Mouse (Mus musculus) intestine, postnatal 0 days (tissue): Measurements from ENCODE around the gene Gm45234. TPM values are rescaled to one million over a fixed set of nuclear protein-coding genes. Genes with fewer than 3 reads are reported as not detected.
"Not testable (repeated sequence)": the region's sequence is repeated elsewhere in the genome, so short reads cannot be mapped to it uniquely, and the experiment has no call there.

ENCODE experiments used
- ATAC-seq: fragments of 200-750 bp; cut with Nextera tagmentation; 2 replicates; pipeline ENCODE4 v1.8.0; 2017; ENCODE audit warnings: mild to moderate bottlenecking, moderate TSS enrichment, moderate library complexity
- H3K27ac ChIP-seq: fragments of 300-500 bp; sonication (generic); 2 replicates; pipeline ENCODE4 v1.5.1; 2014; ENCODE audit warnings: mild to moderate bottlenecking, low read depth, low read length, moderate library complexity
- H3K27me3 ChIP-seq: fragments of 300-500 bp; sonication (generic); replicated peaks from 2 replicates; pipeline ENCODE4 v1.6.1; 2014; ENCODE audit warnings: low read length, mixed read lengths; ENCODE audit not compliant: control insufficient read depth, insufficient read depth
- H3K36me3 ChIP-seq: fragments of 300-500 bp; sonication (generic); 2 replicates; pipeline ENCODE4 v1.6.1; 2014; ENCODE audit warnings: mild to moderate bottlenecking, moderate library complexity; ENCODE audit not compliant: control insufficient read depth, insufficient read depth
- H3K4me1 ChIP-seq: fragments of 300-500 bp; sonication (generic); replicated peaks from 2 replicates; pipeline ENCODE4 v1.6.1; 2014; ENCODE audit warnings: antibody characterized with exemption, low read length, mixed read lengths; ENCODE audit not compliant: control insufficient read depth, insufficient read depth
- H3K4me2 ChIP-seq: fragments of 300-500 bp; sonication (generic); replicated peaks from 2 replicates; pipeline ENCODE4 v1.6.1; 2014; ENCODE audit warnings: low read depth, mild to moderate bottlenecking, moderate library complexity
- H3K4me3 ChIP-seq: fragments of 300-500 bp; sonication (generic); 2 replicates; pipeline ENCODE4 v1.5.1; 2014; ENCODE audit warnings: low read depth, low read length
- H3K9ac ChIP-seq: fragments of 300-500 bp; sonication (generic); 2 replicates; pipeline ENCODE4 v1.6.1; 2014; ENCODE audit warnings: mild to moderate bottlenecking, low read depth, low read length
- H3K9me3 ChIP-seq: fragments of 300-500 bp; sonication (generic); 2 replicates; pipeline ENCODE4 v1.6.1; 2016; ENCODE audit warnings: mixed run types; ENCODE audit not compliant: control insufficient read depth
- CTCF ChIP-seq: sonication (generic); IDR thresholded peaks from 2 replicates; pipeline ENCODE4 v1.5.1; 2016; ENCODE audit warnings: low read depth, mild to moderate bottlenecking, control low read depth, antibody characterized with exemption, moderate library complexity
- WGBS: fragments of 180-500 bp; shearing (Covaris S2); extraction: QIAGEN DNeasy Blood & Tissue Kit; methylation state at CpG from one replicate; pipeline ENCODE4 v1.1.7; 2014; 5-methylcytosine and 5-hydroxymethylcytosine counted together
- polyA plus RNA-seq: library from polyadenylated mRNA; unstranded; fragments of >200 nt; fragmentation: Nextera tagmentation; extraction: Ambion mirVana; gene quantifications from 2 replicates; pipeline ENCODE4 v1.2.1, GENCODE M21; 2015

Gm45234 gene
- not detected in 2 replicates for polyA plus RNA-seq

- Histone ChIP-seq H3K9ac (peak within 1 kb of the TSS; percentile 95), H3K9me3 (no peaks in the 10 kb centered on the region), H3K4me2 (peak within 1 kb of the TSS; percentile 83), H3K27me3 (no peaks in the 10 kb centered on the region), H3K4me3 (peak within 1 kb of the TSS; percentile 85), H3K27ac (peak within 1 kb of the TSS; percentile 96), H3K36me3 (no peaks in the 10 kb centered on the region), H3K4me1 (no peaks in the 10 kb centered on the region)
- ATAC-seq: peak; percentile 40
- no peak for TF ChIP-seq CTCF
- under 1% methylated on average over 43 of the region's 100 CpGs for WGBS
Measured at GRCm38 (mm10) chr6:124755831-124756595, at the start of gene Gm45234, which contains the start of gene Atn1. Gene Gm45234, minus strand, starts transcription at chr6:124756021. Gene Atn1, minus strand, starts transcription at chr6:124756524.

- Histone ChIP-seq H3K36me3 (no peaks in the 10 kb centered on the region), H3K27me3 (no peaks in the 10 kb centered on the region), H3K9ac (no peak overlapping the region), H3K4me3 (no peak overlapping the region), H3K9me3 (no peaks in the 10 kb centered on the region), H3K4me2 (no peak overlapping the region), H3K27ac (no peak overlapping the region), H3K4me1 (peaks cover 4% of the 10 kb centered on the region; the same call in 1 of the 2 replicates)
- no peak for TF ChIP-seq CTCF
- no peak for ATAC-seq
- 74% methylated on average over 3 of the region's 3 CpGs for WGBS
Measured at GRCm38 (mm10) chr6:124804341-124804740, 48.5 kb upstream of the Gm45234 start.

- 97% methylated on average over 4 of the region's 4 CpGs for WGBS
Measured at GRCm38 (mm10) chr6:124803691-124804090, 47.9 kb upstream of the Gm45234 start.

GRCm38 (mm10) chr6:124803061-124803460, 47.2 kb upstream of the Gm45234 start:
- no peak for ATAC-seq
- Histone ChIP-seq H3K4me3 (no peak overlapping the region), H3K4me2 (no peak overlapping the region), H3K27ac (no peak overlapping the region), H3K9ac (no peak overlapping the region), H3K4me1 (peaks cover 4% of the 10 kb centered on the region; the same call in 1 of the 2 replicates), H3K27me3 (no peaks in the 10 kb centered on the region), H3K9me3 (no peaks in the 10 kb centered on the region), H3K36me3 (no peaks in the 10 kb centered on the region)
- no peak for TF ChIP-seq CTCF
- 74% methylated on average over 3 of the region's 3 CpGs for WGBS

More at GRCm38 (mm10) chr6:124803691-124804090, 47.9 kb upstream of the Gm45234 start:
- not testable (repeated sequence) for H3K9me3 ChIP-seq, H3K4me3 ChIP-seq, H3K27me3 ChIP-seq, H3K9ac ChIP-seq, H3K4me1 ChIP-seq, H3K4me2 ChIP-seq, H3K27ac ChIP-seq, H3K36me3 ChIP-seq, ATAC-seq

- not testable (repeated sequence) for H3K9me3 ChIP-seq, H3K27ac ChIP-seq, H3K4me1 ChIP-seq, H3K4me3 ChIP-seq, H3K27me3 ChIP-seq, H3K9ac ChIP-seq, H3K36me3 ChIP-seq
- ATAC-seq: 0 out of 2 replicates have a peak, but pooled peaks have one; percentile 23
- peak overlapping the region; percentile 37 for H3K4me2 ChIP-seq
- WGBS: 16% methylated on average over 4 of the region's 9 CpGs
Measured at GRCm38 (mm10) chr6:124802400-124802799, 46.6 kb upstream of the Gm45234 start.

- TF ChIP-seq CTCF: no peak
- 60% methylated on average over 2 of the region's 2 CpGs for WGBS
- no peaks in the 10 kb centered on the region for H3K4me1 ChIP-seq
- H3K36me3 ChIP-seq: no peaks in the 10 kb centered on the region
- no peak overlapping the region for H3K27ac ChIP-seq
- H3K4me2 ChIP-seq: no peak overlapping the region
- H3K27me3 ChIP-seq: no peaks in the 10 kb centered on the region
- no peak for ATAC-seq
- no peaks in the 10 kb centered on the region for H3K9me3 ChIP-seq
- no peak overlapping the region for H3K9ac ChIP-seq
- no peak overlapping the region for H3K4me3 ChIP-seq
Measured at GRCm38 (mm10) chr6:124796200-124796599, 40.4 kb upstream of the Gm45234 start.
